Mouse (Mus musculus) CH12.LX (cell line): Measurements from ENCODE around the gene Prkch.
A peak's percentile ranks its signal among the peaks of the same experiment; 100 is the strongest.

Experiments
- BHLHE40 ChIP-seq: IDR thresholded peaks from 2 replicates; pipeline ENCODE4 v1.6.1; 2011; ENCODE audit warnings: mild to moderate bottlenecking, low read depth, low read length, improper control_type of control experiment
- CHD1 ChIP-seq: IDR thresholded peaks from 2 replicates; pipeline ENCODE4 v1.6.1; 2012; ENCODE audit warnings: low read depth, low read length, improper control_type of control experiment, inconsistent platforms
- CTCF ChIP-seq, 2 experiments: IDR thresholded peaks in 1 of 2; conservative IDR thresholded peaks in 1 of 2; 2 replicates each; pipeline ENCODE4 v1.5.1; 2011 to 2012; ENCODE audit warnings: low read depth in 2 of 2, low read length in 2 of 2, improper control_type of control experiment in 1 of 2, inconsistent platforms in 1 of 2, mild to moderate bottlenecking in 1 of 2, moderate library complexity in 1 of 2
- E2F4 ChIP-seq: IDR thresholded peaks from 2 replicates; pipeline ENCODE4 v1.6.1; 2011; ENCODE audit warnings: low read depth, low read length, improper control_type of control experiment; ENCODE audit not compliant: insufficient replicate concordance
- ETS1 ChIP-seq: conservative IDR thresholded peaks from 2 replicates; pipeline ENCODE4 v1.6.1; 2012; ENCODE audit warnings: low read depth, mild to moderate bottlenecking, inconsistent platforms, low read length, improper control_type of control experiment, moderate library complexity
- KAT2A ChIP-seq: IDR thresholded peaks from 2 replicates; pipeline ENCODE4 v1.6.1; 2012; ENCODE audit warnings: low read length, improper control_type of control experiment, inconsistent platforms; ENCODE audit not compliant: insufficient replicate concordance
- MAFK ChIP-seq: IDR thresholded peaks from 2 replicates; pipeline ENCODE4 v1.6.1; 2011; ENCODE audit warnings: low read length, improper control_type of control experiment; ENCODE audit not compliant: insufficient replicate concordance
- MAZ ChIP-seq: IDR thresholded peaks from 2 replicates; pipeline ENCODE4 v1.6.1; 2012; ENCODE audit warnings: low read depth, mild to moderate bottlenecking, inconsistent platforms, low read length, improper control_type of control experiment, moderate library complexity
- MXI1 ChIP-seq: IDR thresholded peaks from 2 replicates; pipeline ENCODE4 v1.6.1; 2011; ENCODE audit warnings: mild to moderate bottlenecking, low read depth, low read length, improper control_type of control experiment
- POLR2A ChIP-seq: IDR thresholded peaks from 2 replicates; pipeline ENCODE4 v1.6.1; 2011; ENCODE audit warnings: low read depth, mild to moderate bottlenecking, improper control_type of control experiment, low read length
- POLR2AphosphoS2 ChIP-seq: IDR thresholded peaks from 2 replicates; pipeline ENCODE4 v1.6.1; 2011; ENCODE audit warnings: low read depth, low read length, improper control_type of control experiment
- TCF12 ChIP-seq: IDR thresholded peaks from 2 replicates; pipeline ENCODE4 v1.6.1; 2014; ENCODE audit warnings: low read depth, mild to moderate bottlenecking, inconsistent platforms, low read length, improper control_type of control experiment
- USF1 ChIP-seq: IDR thresholded peaks from 2 replicates; pipeline ENCODE4 v1.6.1; 2014; ENCODE audit warnings: low read depth, mild to moderate bottlenecking, inconsistent platforms, low read length, improper control_type of control experiment
- ZKSCAN1 ChIP-seq: IDR thresholded peaks from 2 replicates; pipeline ENCODE4 v1.6.1; 2012; ENCODE audit warnings: low read depth, inconsistent platforms, low read length, improper control_type of control experiment, borderline replicate concordance

- peak; percentile 45; the same call in 1 of the 2 replicates for TF ChIP-seq TCF12
- TF ChIP-seq USF1 = no peak
- no peak; the same call in 1 of the 2 replicates for TF ChIP-seq BHLHE40
- no peak for TF ChIP-seq KAT2A
- TF ChIP-seq MAFK = no peak
- TF ChIP-seq CTCF (conservative IDR thresholded peaks at IDR 0.05 in 1 of 2, IDR thresholded peaks at IDR 0.05 in 1 of 2; ENCODE audit: low read depth in 2 of 2, low read length in 2 of 2) = peak in 1 of 2 experiments; percentile 53; a peak in 2 of 4 replicates
- peak; percentile 96 for TF ChIP-seq MAZ
- TF ChIP-seq POLR2AphosphoS2 = no peak
- no peak for TF ChIP-seq MXI1
- TF ChIP-seq CHD1 = no peak
- no peak for TF ChIP-seq E2F4
- TF ChIP-seq ETS1 = no peak
- no peak for TF ChIP-seq ZKSCAN1
- no peak for TF ChIP-seq POLR2A
Observed at GRCm38 (mm10) chr12:73584610-73585240, at the start of gene Prkch.
